Mouse (Mus musculus) MEL (cell line): ENCODE data around the gene Heg1. TPM values are rescaled to one million over a fixed set of nuclear protein-coding genes. Genes with fewer than 3 reads are reported as not detected.
A peak's percentile ranks its signal among the peaks of the same experiment; 100 is the strongest.

ENCODE experiments used
- DNase-seq: peaks from one replicate; pipeline ENCODE4 v3.0.0; 2011; ENCODE audit warnings: low read depth, low spot score
- H3K27ac ChIP-seq: 2 replicates; pipeline ENCODE4 v1.5.1; 2012; ENCODE audit warnings: low read depth, mild to moderate bottlenecking, control low read depth, low read length, moderate library complexity; ENCODE audit not compliant: control insufficient read depth
- H3K27me3 ChIP-seq, 2 experiments: fragments of 150-350 bp in 1 of 2; sonication (generic) in 1 of 2; 2 replicates each; pipeline ENCODE4 v1.6.1; 2012; ENCODE audit warnings: low read length in 2 of 2, mild to moderate bottlenecking in 2 of 2, improper control_type of control experiment in 1 of 2, moderate library complexity in 1 of 2; ENCODE audit not compliant: insufficient read depth in 2 of 2, control insufficient read depth in 1 of 2
- H3K36me3 ChIP-seq, 2 experiments: 2 replicates each; pipeline ENCODE4 v1.6.1; 2012 to 2014; ENCODE audit warnings: low read length in 2 of 2, improper control_type of control experiment in 1 of 2, inconsistent platforms in 1 of 2, mild to moderate bottlenecking in 1 of 2; ENCODE audit not compliant: insufficient read depth in 2 of 2, control insufficient read depth in 1 of 2
- H3K4me1 ChIP-seq, 2 experiments: fragments of 150-350 bp in 1 of 2; sonication (generic) in 1 of 2; 2 replicates each; pipeline ENCODE4 v1.6.1; 2012; ENCODE audit warnings: low read length in 2 of 2, improper control_type of control experiment in 1 of 2, mild to moderate bottlenecking in 1 of 2; ENCODE audit not compliant: insufficient read depth in 2 of 2, control insufficient read depth in 1 of 2
- H3K4me3 ChIP-seq, 2 experiments: fragments of 150-350 bp in 1 of 2; sonication (generic) in 1 of 2; 2 replicates each; pipeline ENCODE4 v1.5.1; 2012; ENCODE audit warnings: low read depth in 2 of 2, low read length in 2 of 2, mild to moderate bottlenecking in 2 of 2, moderate library complexity in 2 of 2, control low read depth in 1 of 2, improper control_type of control experiment in 1 of 2; ENCODE audit not compliant: control insufficient read depth in 1 of 2, insufficient read depth in 1 of 2
- H3K79me2 ChIP-seq: 2 replicates; pipeline ENCODE4 v1.6.1; 2012; ENCODE audit warnings: mild to moderate bottlenecking, low read length, moderate library complexity; ENCODE audit not compliant: control insufficient read depth, poor library complexity, insufficient read depth
- H3K9ac ChIP-seq: 2 replicates; pipeline ENCODE4 v1.6.1; 2012; ENCODE audit warnings: low read depth, mild to moderate bottlenecking, control low read depth, low read length, moderate library complexity; ENCODE audit not compliant: control insufficient read depth, poor library complexity, severe bottlenecking
- H3K9me3 ChIP-seq: fragments of 150-350 bp; sonication (generic); replicated peaks from 2 replicates; pipeline ENCODE4 v1.6.1; 2012; ENCODE audit warnings: mild to moderate bottlenecking, low read length, improper control_type of control experiment, moderate library complexity; ENCODE audit not compliant: insufficient read depth
- ELF1 ChIP-seq: IDR thresholded peaks from 2 replicates; pipeline ENCODE4 v1.6.1; 2014; ENCODE audit warnings: low read depth, mild to moderate bottlenecking, inconsistent platforms, low read length, improper control_type of control experiment, moderate library complexity
- ETS1 ChIP-seq: IDR thresholded peaks from 2 replicates; pipeline ENCODE4 v1.6.1; 2012; ENCODE audit warnings: low read depth, mild to moderate bottlenecking, inconsistent platforms, low read length, improper control_type of control experiment, moderate library complexity
- HCFC1 ChIP-seq: IDR thresholded peaks from 2 replicates; pipeline ENCODE4 v1.6.1; 2012; ENCODE audit warnings: low read depth, mild to moderate bottlenecking, inconsistent platforms, low read length, improper control_type of control experiment, moderate library complexity
- KAT2A ChIP-seq: conservative IDR thresholded peaks from 2 replicates; pipeline ENCODE4 v1.6.1; 2012; ENCODE audit warnings: low read depth, low read length, improper control_type of control experiment, inconsistent platforms
- MAFK ChIP-seq: IDR thresholded peaks from 2 replicates; pipeline ENCODE4 v1.6.1; 2011; ENCODE audit warnings: low read depth, mild to moderate bottlenecking, low read length, improper control_type of control experiment, borderline replicate concordance
- MAZ ChIP-seq: IDR thresholded peaks from 2 replicates; pipeline ENCODE4 v1.6.1; 2012; ENCODE audit warnings: low read depth, mild to moderate bottlenecking, inconsistent platforms, low read length, improper control_type of control experiment
- NELFE ChIP-seq: IDR thresholded peaks from 2 replicates; pipeline ENCODE4 v1.6.1; 2011; ENCODE audit warnings: low read depth, low read length, improper control_type of control experiment
- NRF1 ChIP-seq: IDR thresholded peaks from 2 replicates; pipeline ENCODE4 v1.6.1; 2014; ENCODE audit warnings: low read depth, mild to moderate bottlenecking, inconsistent platforms, low read length, improper control_type of control experiment, moderate library complexity; ENCODE audit not compliant: poor library complexity, insufficient read depth, severe bottlenecking
- POLR2AphosphoS2 ChIP-seq: IDR thresholded peaks from 2 replicates; pipeline ENCODE4 v1.6.1; 2011; ENCODE audit warnings: low read length, improper control_type of control experiment
- POLR2AphosphoS5 ChIP-seq: IDR thresholded peaks from 2 replicates; pipeline ENCODE4 v1.6.1; 2012; ENCODE audit warnings: low read depth, borderline replicate concordance, mild to moderate bottlenecking, inconsistent platforms, low read length, moderate library complexity, mixed read lengths
- TBP ChIP-seq: IDR thresholded peaks from 2 replicates; pipeline ENCODE4 v1.8.0; 2011; ENCODE audit warnings: low read depth, low read length, improper control_type of control experiment
- TCF12 ChIP-seq: IDR thresholded peaks from 2 replicates; pipeline ENCODE4 v1.6.1; 2014; ENCODE audit warnings: low read depth, mild to moderate bottlenecking, inconsistent platforms, low read length, improper control_type of control experiment, moderate library complexity
- USF1 ChIP-seq: IDR thresholded peaks from 2 replicates; pipeline ENCODE4 v1.6.1; 2014; ENCODE audit warnings: low read depth, mild to moderate bottlenecking, inconsistent platforms, low read length, improper control_type of control experiment, moderate library complexity
- ZC3H11A ChIP-seq: IDR thresholded peaks from 2 replicates; pipeline ENCODE4 v1.6.1; 2012; ENCODE audit warnings: low read depth, mild to moderate bottlenecking, inconsistent platforms, low read length, improper control_type of control experiment
- ZMIZ1 ChIP-seq: IDR thresholded peaks from 2 replicates; pipeline ENCODE4 v1.6.1; 2012; ENCODE audit warnings: low read depth, mild to moderate bottlenecking, inconsistent platforms, low read length, improper control_type of control experiment, moderate library complexity
- polyA plus RNA-seq, 2 experiments: library from polyadenylated mRNA; stranded (reverse) in 1 of 2; unstranded in 1 of 2; fragments of >175 nt in 1 of 2; fragments of >200 nt in 1 of 2; gene quantifications; 2 replicates each; pipeline versions ENCODE4 v1.2.1 to v1.2.4; 2012; ENCODE audit warnings: low replicate concordance in 2 of 2, low read depth in 1 of 2; ENCODE audit not compliant: insufficient read length in 2 of 2, insufficient read depth in 1 of 2, missing spikeins in 1 of 2
- total RNA-seq: library from RNA; depleted of rRNA; stranded (reverse); fragments of 300-350 nt; gene quantifications from 2 replicates; pipeline ENCODE4 v1.2.3, GENCODE M21; 2012

The Heg1 gene
- total and polyA plus RNA-seq, 3 experiments, result 4.1 to 72.0 (median 6.9) TPM

- TF ChIP-seq TCF12, result peak; percentile 25; the same call in 1 of the 2 replicates
- no peak for TF ChIP-seq NELFE
- no peak overlapping the region for H3K27ac ChIP-seq
- H3K4me3 ChIP-seq, result peak overlapping the region; percentile 67 to 98
- no peak for DNase-seq
- peaks cover 0 to 14% of the 10 kb centered on the region in 2 experiments; a peak in 3 of 4 replicates for H3K4me1 ChIP-seq
- H3K27me3 ChIP-seq, result no peaks in the 10 kb centered on the region
- no peak overlapping the region; the same call in 1 of the 2 replicates for H3K9ac ChIP-seq
- peaks cover 14% of the 10 kb centered on the region for H3K79me2 ChIP-seq
- no peaks in the 10 kb centered on the region for H3K9me3 ChIP-seq
- peaks cover 0 to 11% of the 10 kb centered on the region in 2 experiments; a peak in 2 of 4 replicates for H3K36me3 ChIP-seq
Observed at GRCm38 (mm10) chr16:33686056-33686455, 1.9 kb downstream of the Heg1 start.

DNA sequence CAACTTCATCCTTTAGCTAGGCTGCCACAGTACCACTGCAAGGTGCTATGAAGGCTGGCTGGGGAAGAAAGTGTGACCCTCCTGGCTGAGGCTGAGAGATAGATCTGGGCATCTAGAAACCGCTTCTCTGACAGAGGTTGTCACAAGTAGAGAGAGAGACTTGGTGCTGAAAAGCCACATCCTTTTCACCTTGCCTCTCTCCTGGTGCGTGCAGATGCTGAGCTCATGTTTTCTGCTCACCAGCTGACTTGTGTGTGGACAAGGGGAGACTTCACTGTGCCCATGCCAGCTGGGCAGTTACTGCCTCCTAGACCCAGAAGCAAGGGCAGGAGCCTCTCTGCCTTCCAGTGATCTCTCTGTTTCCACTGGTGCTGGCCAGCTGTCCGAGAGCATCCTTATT lies 3.6 kb downstream of the Heg1 start:
- Histone ChIP-seq H3K36me3 (peaks cover 0 to 11% of the 10 kb centered on the region in 2 experiments; a peak in 2 of 4 replicates), H3K9ac (no peak overlapping the region), H3K27me3 (no peaks in the 10 kb centered on the region), H3K9me3 (no peaks in the 10 kb centered on the region), H3K4me3 (no peak overlapping the region)
- DNase-seq, result no peak
- TF ChIP-seq KAT2A, result no peak
- no peak for TF ChIP-seq POLR2AphosphoS2
- TF ChIP-seq NRF1, result no peak
- TF ChIP-seq MAFK, result no peak
- TF ChIP-seq HCFC1, result no peak
- no peak for TF ChIP-seq TBP
- no peak for TF ChIP-seq ZC3H11A
- no peak for TF ChIP-seq ETS1
- no peak for TF ChIP-seq ELF1
- no peak for TF ChIP-seq ZMIZ1
- no peak for TF ChIP-seq POLR2AphosphoS5
- TF ChIP-seq MAZ, result no peak
- no peak for TF ChIP-seq USF1
- TF ChIP-seq, all 39 proteins: peak for 0
- H3K27ac ChIP-seq, result no peak overlapping the region
- peaks cover 14% of the 10 kb centered on the region for H3K79me2 ChIP-seq
- H3K4me1 ChIP-seq, result peaks cover 0 to 19% of the 10 kb centered on the region in 2 experiments; a peak in 3 of 4 replicates
